ENCODE assay signal across 11 mouse cellular contexts in the genomic region with DNA sequence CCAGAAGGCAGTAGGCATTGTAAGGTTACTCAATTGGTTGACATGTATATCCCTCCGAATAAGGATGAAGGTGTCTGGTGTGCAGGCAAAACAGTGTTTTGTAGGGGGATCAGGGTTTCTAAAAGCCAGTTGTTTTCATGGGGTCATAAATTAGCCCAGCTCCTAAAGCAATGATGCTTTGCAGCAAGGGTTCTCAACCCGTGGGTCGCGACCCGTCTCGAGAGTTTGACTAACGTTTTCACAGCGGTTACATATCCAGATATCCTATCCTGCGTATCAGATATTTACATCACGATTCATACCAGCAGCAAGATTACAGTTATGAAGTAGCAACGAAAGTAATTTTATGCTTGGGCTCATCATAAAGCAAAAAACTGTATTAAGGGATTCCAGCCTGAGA. TPM values are rescaled to one million over a fixed set of nuclear protein-coding genes. Genes with fewer than 3 reads are reported as not detected.
DNase-seq lines count a peak whose midpoint lies in the region; ATAC-seq lines count a peak whose summit lies in the region.
"Had no signal": no experiment of that assay in that cellular context is flagged by ENCODE, and none has a peak within 500 bp of the region (broad histone marks: within the 10 kb centered on the region; RNA-seq: fewer than 3 reads in every experiment).

No protein-coding gene starts in this region.

- no peak overlapping the region for H3K27ac ChIP-seq in kidney, embryonic 15.5 days
- no peak overlapping the region for H3K27ac ChIP-seq in midbrain, embryonic 16.5 days (ENCODE audit: low read length)
- H3K27ac ChIP-seq in midbrain, embryonic 10.5 days (replicated peaks): no peak overlapping the region
- no peak overlapping the region for H3K27ac ChIP-seq in intestine, embryonic 15.5 days
- no peak overlapping the region for H3K27ac ChIP-seq in stomach, embryonic 16.5 days (ENCODE audit: low read length)
- H3K27ac ChIP-seq: limb, embryonic 15.5 days had no signal

- ATAC-seq in kidney, embryonic 15.5 days (replicated peaks; ENCODE audit: low FRiP score): no peak
- no peak; the same call in 1 of the 2 replicates for ATAC-seq in midbrain, embryonic 16.5 days
- ATAC-seq in intestine, embryonic 15.5 days: no peak
- no peak for ATAC-seq in stomach, embryonic 16.5 days (ENCODE audit: insufficient read depth, low FRiP score)

- peak overlapping the region; percentile 92 for H3K4me2 ChIP-seq in kidney, embryonic 15.5 days
- H3K4me2 ChIP-seq in midbrain, embryonic 16.5 days (ENCODE audit: low read length): peak overlapping the region; percentile 58; the same call in 1 of the 2 replicates
- H3K4me2 ChIP-seq in intestine, embryonic 15.5 days (replicated peaks): peak overlapping the region; percentile 94
- H3K4me2 ChIP-seq in stomach, embryonic 16.5 days (ENCODE audit: low read depth, low read length): peak overlapping the region; percentile 66; the same call in 1 of the 2 replicates

- H3K4me3 ChIP-seq in kidney, embryonic 15.5 days (replicated peaks): peak overlapping the region; percentile 62; the same call in 1 of the 2 replicates
- no peak overlapping the region for H3K4me3 ChIP-seq in midbrain, embryonic 16.5 days (ENCODE audit: low read depth, low read length)
- no peak overlapping the region for H3K4me3 ChIP-seq in midbrain, embryonic 10.5 days
- H3K4me3 ChIP-seq in intestine, embryonic 15.5 days (replicated peaks): no peak overlapping the region
- no peak overlapping the region for H3K4me3 ChIP-seq in stomach, embryonic 16.5 days (replicated peaks; ENCODE audit: low read length)

- H3K9me3 ChIP-seq in kidney, embryonic 15.5 days (replicated peaks): no peaks in the 10 kb centered on the region
- no peaks in the 10 kb centered on the region for H3K9me3 ChIP-seq in midbrain, embryonic 16.5 days (replicated peaks; ENCODE audit: control insufficient read depth, low read length, poor library complexity, severe bottlenecking)
- H3K9me3 ChIP-seq in midbrain, embryonic 10.5 days (replicated peaks): no peaks in the 10 kb centered on the region
- H3K9me3 ChIP-seq in intestine, embryonic 15.5 days: no peaks in the 10 kb centered on the region
- no peaks in the 10 kb centered on the region for H3K9me3 ChIP-seq in stomach, embryonic 16.5 days (replicated peaks; ENCODE audit: control insufficient read depth, low read length)
- H3K9me3 ChIP-seq: limb, embryonic 15.5 days had no signal

- no peak overlapping the region for H3K9ac ChIP-seq in kidney, embryonic 15.5 days
- H3K9ac ChIP-seq in midbrain, embryonic 16.5 days (ENCODE audit: low read depth, low read length): no peak overlapping the region
- no peak overlapping the region for H3K9ac ChIP-seq in intestine, embryonic 15.5 days
- no peak overlapping the region for H3K9ac ChIP-seq in stomach, embryonic 16.5 days (ENCODE audit: low read length)
- H3K9ac ChIP-seq: limb, embryonic 15.5 days had no signal

- 43% methylated on average over 11 of the region's 11 CpGs for WGBS in kidney, embryonic 15.5 days
- WGBS in midbrain, embryonic 16.5 days: 72% methylated on average over 11 of the region's 11 CpGs
- WGBS in midbrain, embryonic 10.5 days: 73% methylated on average over 11 of the region's 11 CpGs
- 64% methylated on average over 11 of the region's 11 CpGs for WGBS in intestine, embryonic 15.5 days
- WGBS in stomach, embryonic 16.5 days: 67% methylated on average over 11 of the region's 11 CpGs

- H3K4me1 ChIP-seq in kidney, embryonic 15.5 days: peaks cover 8% of the 10 kb centered on the region; the same call in 1 of the 2 replicates
- no peaks in the 10 kb centered on the region for H3K4me1 ChIP-seq in midbrain, embryonic 16.5 days (ENCODE audit: control insufficient read depth, insufficient read depth, low read length)
- H3K4me1 ChIP-seq in midbrain, embryonic 10.5 days: 0 out of 2 replicates have a peak, but pooled peaks cover 3% of the 10 kb centered on the region
- H3K4me1 ChIP-seq in intestine, embryonic 15.5 days (replicated peaks): no peaks in the 10 kb centered on the region
- no peaks in the 10 kb centered on the region for H3K4me1 ChIP-seq in stomach, embryonic 16.5 days (ENCODE audit: control insufficient read depth, insufficient read depth, low read length)

- H3K27me3 ChIP-seq in kidney, embryonic 15.5 days: peaks cover 14% of the 10 kb centered on the region; the same call in 1 of the 2 replicates
- peaks cover 3% of the 10 kb centered on the region; the same call in 1 of the 2 replicates for H3K27me3 ChIP-seq in midbrain, embryonic 16.5 days (ENCODE audit: control insufficient read depth, insufficient read depth, low read depth, low read length)
- H3K27me3 ChIP-seq in midbrain, embryonic 10.5 days (ENCODE audit: low read depth, poor library complexity, severe bottlenecking): peaks cover 23% of the 10 kb centered on the region
- H3K27me3 ChIP-seq in intestine, embryonic 15.5 days (replicated peaks): 0 out of 2 replicates have a peak, but pooled peaks cover 2% of the 10 kb centered on the region
- H3K27me3 ChIP-seq in stomach, embryonic 16.5 days (ENCODE audit: control insufficient read depth, insufficient read depth, low read length): 0 out of 2 replicates have a peak, but pooled peaks cover 5% of the 10 kb centered on the region

- DNase-seq in kidney, postnatal 10 days: no peak
- no peak for DNase-seq in midbrain, embryonic 10.5 days (ENCODE audit: low spot score)
- DNase-seq in left cerebral cortex, adult 18-20 months (ENCODE audit: low spot score in 2 of 2): no peak
- DNase-seq: adrenal gland, postnatal 36 days; kidney, adult 11 months; right cerebral cortex, postnatal 14 days had no signal

- H3K36me3 ChIP-seq in kidney, embryonic 15.5 days: no peaks in the 10 kb centered on the region
- no peaks in the 10 kb centered on the region for H3K36me3 ChIP-seq in midbrain, embryonic 16.5 days (ENCODE audit: control insufficient read depth, insufficient read depth, low read length)
- no peaks in the 10 kb centered on the region for H3K36me3 ChIP-seq in midbrain, embryonic 10.5 days
- H3K36me3 ChIP-seq in intestine, embryonic 15.5 days: no peaks in the 10 kb centered on the region
- H3K36me3 ChIP-seq in stomach, embryonic 16.5 days (ENCODE audit: control insufficient read depth, insufficient read depth, low read length): no peaks in the 10 kb centered on the region
- H3K36me3 ChIP-seq: limb, embryonic 15.5 days had no signal

RNA-seq across cellular contexts. Expression of gene Ttc1, which starts 19.9 kb away (rescaled TPM):
- polyA plus RNA-seq in kidney, embryonic 15.5 days (2015; fragmentation: Nextera tagmentation; extraction: Ambion mirVana): 74.3 and 79.1 TPM in 2 replicates
- polyA plus RNA-seq in midbrain, embryonic 16.5 days (2015; fragmentation: Nextera tagmentation; extraction: Ambion mirVana): 72.0 and 79.3 TPM in 2 replicates
- 83.0 and 85.7 TPM in 2 replicates for polyA plus RNA-seq in midbrain, embryonic 10.5 days (2016; fragmentation: Nextera tagmentation; extraction: Ambion mirVana)
- 56.6 and 62.6 TPM in 2 replicates for polyA plus RNA-seq in intestine, embryonic 15.5 days (2015; fragmentation: Nextera tagmentation; extraction: Ambion mirVana)
- 58.8 and 60.7 TPM in 2 replicates for polyA plus RNA-seq in stomach, embryonic 16.5 days (2015; fragmentation: Nextera tagmentation; extraction: Ambion mirVana)
- total RNA-seq in left cerebral cortex, adult 18-20 months (2021): 10 to 100 TPM; 67.8 to 69.4 TPM
